Mouse (Mus musculus) G1E (cell line): ENCODE measurements at regions not wholly inside any gene's neighbourhood (a gene's known extent, or its start where the extent isn't known, plus 50 kb on each side); places are given as distances from the start of the nearest gene placed in this dataset.

Source experiments
- CTCF ChIP-seq: IDR thresholded peaks from 2 replicates; pipeline ENCODE4 v1.5.1; 2012; ENCODE audit warnings: low read depth, low read length, inconsistent platforms, mixed read lengths
- GATA1 ChIP-seq: IDR thresholded peaks from 2 replicates; pipeline ENCODE4 v1.6.1; 2012; ENCODE audit warnings: borderline replicate concordance, low read length, inconsistent platforms, mixed read lengths
- POLR2AphosphoS5 ChIP-seq: IDR thresholded peaks from 2 replicates; pipeline ENCODE4 v1.6.1; 2012; ENCODE audit warnings: low read depth, low read length, inconsistent platforms; ENCODE audit not compliant: insufficient replicate concordance
- TAL1 ChIP-seq: conservative IDR thresholded peaks from 2 replicates; pipeline ENCODE4 v1.6.1; 2012; ENCODE audit warnings: low read depth, low read length, inconsistent platforms, mixed read lengths

- no peak for TF ChIP-seq TAL1
- TF ChIP-seq CTCF, result no peak
- TF ChIP-seq GATA1, result no peak
- no peak for TF ChIP-seq POLR2AphosphoS5
Observed at GRCm38 (mm10) chr13:107598391-107598790, 445.9 kb upstream of the Smim15 start.
